Mouse (Mus musculus) small intestine, adult 2 months (tissue): ENCODE measurements around the gene Cutc.

Experiments
- CTCF ChIP-seq: fragments of 200-500 bp; IDR thresholded peaks from 2 replicates; pipeline ENCODE4 v1.5.1; 2012; ENCODE audit warnings: low read depth, mild to moderate bottlenecking, control low read depth, inconsistent platforms, low read length, moderate library complexity, mixed read lengths; ENCODE audit not compliant: insufficient replicate concordance, insufficient read length; ENCODE audit errors: extremely low read depth
- POLR2A ChIP-seq: fragments of 200-500 bp; IDR thresholded peaks from 2 replicates; pipeline ENCODE4 v1.6.1; 2012; ENCODE audit warnings: low read depth, mild to moderate bottlenecking, control low read depth, inconsistent platforms, low read length, moderate library complexity

- TF ChIP-seq POLR2A (no peak), CTCF (no peak)
Measured at GRCm38 (mm10) chr19:43722891-43723290, 29.9 kb upstream of the Cutc start.
